Mouse (Mus musculus) embryonic facial prominence, embryonic 13.5 days (tissue): ENCODE data around the gene Cd300ld. TPM values are rescaled to one million over a fixed set of nuclear protein-coding genes. Genes with fewer than 3 reads are reported as not detected.

Experiments used
- ATAC-seq: fragments of 200-750 bp; cut with Nextera tagmentation; 2 replicates; pipeline ENCODE4 v1.8.0; 2017; ENCODE audit warnings: low read depth; ENCODE audit not compliant: insufficient number of reproducible peaks, insufficient read depth, low FRiP score, low TSS enrichment
- H3K27ac ChIP-seq: fragments of 300-500 bp; sonication (generic); 2 replicates; pipeline ENCODE4 v1.5.1; 2015; ENCODE audit warnings: moderate library complexity, mild to moderate bottlenecking, inconsistent platforms
- H3K27me3 ChIP-seq: fragments of 300-500 bp; sonication (generic); 2 replicates; pipeline ENCODE4 v1.6.1; 2015; ENCODE audit warnings: mild to moderate bottlenecking, inconsistent platforms
- H3K36me3 ChIP-seq: fragments of 300-500 bp; sonication (generic); 2 replicates; pipeline ENCODE4 v1.6.1; 2015; ENCODE audit warnings: mild to moderate bottlenecking, inconsistent platforms
- H3K4me1 ChIP-seq: fragments of 300-500 bp; sonication (generic); 2 replicates; pipeline ENCODE4 v1.6.1; 2015; ENCODE audit warnings: inconsistent platforms
- H3K4me2 ChIP-seq: fragments of 300-500 bp; sonication (generic); 2 replicates; pipeline ENCODE4 v1.6.1; 2015; ENCODE audit warnings: moderate library complexity, mild to moderate bottlenecking, inconsistent platforms
- H3K4me3 ChIP-seq: fragments of 300-500 bp; sonication (generic); 2 replicates; pipeline ENCODE4 v1.5.1; 2015; ENCODE audit warnings: mild to moderate bottlenecking, inconsistent platforms
- H3K9ac ChIP-seq: fragments of 300-500 bp; sonication (generic); 2 replicates; pipeline ENCODE4 v1.6.1; 2015; ENCODE audit warnings: mild to moderate bottlenecking, inconsistent platforms
- H3K9me3 ChIP-seq: fragments of 300-500 bp; sonication (generic); 2 replicates; pipeline ENCODE4 v1.6.1; 2016; ENCODE audit warnings: inconsistent platforms
- WGBS: fragments of 180-500 bp; shearing (Covaris S2); methylation state at CpG from one replicate; pipeline ENCODE4 v1.1.7; 2015; ENCODE audit warnings: mixed read lengths; 5-methylcytosine and 5-hydroxymethylcytosine counted together
- polyA plus RNA-seq: library from polyadenylated mRNA; unstranded; fragments of >200 nt; fragmentation: Nextera tagmentation; extraction: Ambion mirVana; gene quantifications from 2 replicates; pipeline ENCODE4 v1.2.1, GENCODE M21; 2015

The Cd300ld gene
- polyA plus RNA-seq, 1 experiment from 2014 or later = 0.07 TPM

DNA sequence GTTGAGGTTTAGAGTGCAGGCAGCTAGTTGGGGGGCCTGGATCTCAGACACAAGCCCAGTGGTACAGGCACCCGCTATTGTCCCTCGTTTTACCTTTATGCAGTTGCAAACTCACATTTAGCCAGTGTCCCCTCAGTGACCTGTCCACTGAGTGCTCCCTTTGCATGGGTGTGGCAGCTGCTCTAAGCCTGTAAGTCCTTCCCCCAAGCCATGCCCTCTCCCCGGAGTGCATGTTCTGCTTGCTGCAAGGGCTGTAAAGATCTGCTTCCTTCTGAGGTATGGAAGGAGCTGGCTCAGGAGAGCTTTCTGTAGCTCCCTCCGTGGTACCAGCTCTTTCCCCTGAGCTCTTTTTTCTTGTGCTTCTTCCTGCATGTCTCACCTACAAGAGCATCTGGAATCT, 56.1 kb downstream of the Cd300ld start:
- Histone ChIP-seq H3K9ac (no peak overlapping the region), H3K27me3 (no peaks in the 10 kb centered on the region), H3K27ac (no peak overlapping the region), H3K36me3 (no peaks in the 10 kb centered on the region), H3K4me3 (no peak overlapping the region), H3K4me1 (no peaks in the 10 kb centered on the region), H3K4me2 (no peak overlapping the region), H3K9me3 (no peaks in the 10 kb centered on the region)
- ATAC-seq = no peak
- WGBS = 84% methylated on average over 4 of the region's 4 CpGs

Other genes with a start within 250 kb of the Cd300ld start
- gene Kif19a, start 224.5 kb downstream of the Cd300ld start, polyA plus RNA-seq = 0.69 and 2.2 TPM in 2 replicates
- gene Btbd17, start 194.0 kb downstream of the Cd300ld start, polyA plus RNA-seq = 1.1 and 1.6 TPM in 2 replicates
- not detected in 2 replicates for gene Gpr142, start 191.0 kb downstream of the Cd300ld start, polyA plus RNA-seq
- 44.4 and 44.8 TPM in 2 replicates for gene Gprc5c, start 138.8 kb downstream of the Cd300ld start, polyA plus RNA-seq
- 1.0 and 2.3 TPM in 2 replicates for gene Cd300a, start 99.9 kb downstream of the Cd300ld start, polyA plus RNA-seq
- gene Cd300lb, start 55.5 kb downstream of the Cd300ld start, polyA plus RNA-seq = 0.15 and 0.32 TPM in 2 replicates
- not detected in 2 replicates for gene Cd300c, start 20.8 kb downstream of the Cd300ld start, polyA plus RNA-seq
- gene Cd300c2, start 12.0 kb upstream of the Cd300ld start, polyA plus RNA-seq = 1.4 and 2.1 TPM in 2 replicates
- not detected in 2 replicates for gene Cd300ld2, start 26.3 kb upstream of the Cd300ld start, polyA plus RNA-seq
- gene Cd300ld4, start 37.1 kb upstream of the Cd300ld start, polyA plus RNA-seq = not detected in 2 replicates
- not detected in 2 replicates for gene Cd300ld5, start 47.8 kb upstream of the Cd300ld start, polyA plus RNA-seq
- gene Cd300ld3, start 58.5 kb upstream of the Cd300ld start, polyA plus RNA-seq = not detected in 2 replicates
- not detected in 2 replicates for gene Cd300e, start 72.3 kb upstream of the Cd300ld start, polyA plus RNA-seq
- gene Rab37, start 101.5 kb upstream of the Cd300ld start, polyA plus RNA-seq = 0.89 and 0.98 TPM in 2 replicates
- 0.38 and 0.56 TPM in 2 replicates for gene Cd300lf, start 144.1 kb upstream of the Cd300ld start, polyA plus RNA-seq
- gene Slc9a3r1, start 173.4 kb upstream of the Cd300ld start, polyA plus RNA-seq = 28.3 and 36.0 TPM in 2 replicates
- gene Tmem104, start 197.6 kb upstream of the Cd300ld start, polyA plus RNA-seq = 11.9 and 13.9 TPM in 2 replicates
- 21.2 and 23.9 TPM in 2 replicates for gene Nat9, start 197.9 kb upstream of the Cd300ld start, polyA plus RNA-seq